Mouse (Mus musculus): ENCODE data around the gene Mcpt2.
"Not testable (repeated sequence)": the region's sequence is repeated elsewhere in the genome, so short reads cannot be mapped to it uniquely, and the experiment has no call there.

The Mcpt2 gene

GRCm38 (mm10) chr14:56041792-56042191 lies at the start of gene Mcpt2:
TSS of gene Mcpt2 (plus strand) at chr14:56042041.
- CTCF ChIA-PET, result not testable (repeated sequence)

GRCm38 (mm10) chr14:56013147-56013546 lies 28.7 kb upstream of the Mcpt2 start:
- CTCF ChIA-PET, result no interaction called here

GRCm38 (mm10) chr14:56013924-56014323 lies 27.9 kb upstream of the Mcpt2 start:
- CTCF ChIA-PET, result no interaction called here

GRCm38 (mm10) chr14:56017671-56018070 lies 24.2 kb upstream of the Mcpt2 start, which contains the start of gene Mcpt1:
TSS of gene Mcpt1 (plus strand) at chr14:56017971.
- CTCF ChIA-PET, result not testable (repeated sequence)

- CTCF ChIA-PET, result no interaction called here
Measured at GRCm38 (mm10) chr14:56019446-56019845, 22.4 kb upstream of the Mcpt2 start.

GRCm38 (mm10) chr14:56021305-56021704 lies 20.5 kb upstream of the Mcpt2 start:
- CTCF ChIA-PET, result not testable (repeated sequence)

- CTCF ChIA-PET, result not testable (repeated sequence)
Measured at GRCm38 (mm10) chr14:56030395-56030794, 11.4 kb upstream of the Mcpt2 start, which contains the start of gene Mcpt9. TSS of gene Mcpt9 (minus strand) at chr14:56030495.

GRCm38 (mm10) chr14:56034433-56034832 lies 7.4 kb upstream of the Mcpt2 start:
- CTCF ChIA-PET, result no interaction called here

GRCm38 (mm10) chr14:56055408-56055807 lies 13.6 kb downstream of the Mcpt2 start:
- CTCF ChIA-PET, result no interaction called here

GRCm38 (mm10) chr14:56057722-56058121 lies 15.9 kb downstream of the Mcpt2 start:
- CTCF ChIA-PET, result no interaction called here

GRCm38 (mm10) chr14:56062213-56062612 lies 20.4 kb downstream of the Mcpt2 start, which contains the start of gene Mcpt4:
TSS of gene Mcpt4 (minus strand) at chr14:56062313.
- CTCF ChIA-PET, result not testable (repeated sequence)

- CTCF ChIA-PET, result no interaction called here
Measured at GRCm38 (mm10) chr14:56082016-56082415, 40.2 kb downstream of the Mcpt2 start.

- CTCF ChIA-PET, result no interaction called here
Measured at GRCm38 (mm10) chr14:56085167-56085566, 43.3 kb downstream of the Mcpt2 start, which contains the start of gene Mcpt8. TSS of gene Mcpt8 (minus strand) at chr14:56085273.

- CTCF ChIA-PET, result no interaction called here
Measured at GRCm38 (mm10) chr14:56086711-56087110, 44.9 kb downstream of the Mcpt2 start.

GRCm38 (mm10) chr14:56093353-56093752 lies 51.5 kb downstream of the Mcpt2 start:
- CTCF ChIA-PET, result no interaction called here

All from spleen, embryonic (tissue).